Mouse (Mus musculus) ovary, postnatal 36 days (tissue): ENCODE results near the gene Atp5c1.
A peak's percentile ranks its signal among the peaks of the same experiment; 100 is the strongest.

ENCODE experiments used
- DNase-seq: peaks from one replicate; pipeline ENCODE4 v3.0.0; 2022; ENCODE audit warnings: low spot score, mixed read lengths

Atp5c1 gene

GRCm38 (mm10) chr2:10080310-10081010, at the start of gene Atp5c1, which contains the start of gene Kin:
TSS of gene Atp5c1 (minus strand) at chr2:10080510.
TSS of gene Kin (plus strand) at chr2:10080593.
- DNase-seq = peak; percentile 96

GRCm38 (mm10) chr2:10128571-10128970, 48.3 kb upstream of the Atp5c1 start:
- no peak for DNase-seq

- DNase-seq = no peak
These were observed 47.2 kb upstream of the Atp5c1 start for GRCm38 (mm10) chr2:10127471-10127870.

- no peak for DNase-seq
These were observed 45.8 kb upstream of the Atp5c1 start for GRCm38 (mm10) chr2:10126122-10126521.

GRCm38 (mm10) chr2:10121826-10122225, 41.5 kb upstream of the Atp5c1 start:
- no peak for DNase-seq

GRCm38 (mm10) chr2:10119276-10119675, 39.0 kb upstream of the Atp5c1 start:
- DNase-seq = no peak

- no peak for DNase-seq
These were observed 38.4 kb upstream of the Atp5c1 start for GRCm38 (mm10) chr2:10118751-10119150.

- no peak for DNase-seq
These were observed 28.4 kb upstream of the Atp5c1 start for GRCm38 (mm10) chr2:10108535-10109189.

- peak; percentile 41 for DNase-seq
These were observed 20.9 kb upstream of the Atp5c1 start for GRCm38 (mm10) chr2:10101180-10101579.

GRCm38 (mm10) chr2:10100471-10100870, 20.2 kb upstream of the Atp5c1 start:
- no peak for DNase-seq

GRCm38 (mm10) chr2:10098598-10099215, 18.4 kb upstream of the Atp5c1 start:
- peak; percentile 24 for DNase-seq

- no peak for DNase-seq
These were observed 14.2 kb upstream of the Atp5c1 start for GRCm38 (mm10) chr2:10094327-10095100.

GRCm38 (mm10) chr2:10087256-10087850, 7.0 kb upstream of the Atp5c1 start:
- no peak for DNase-seq

GRCm38 (mm10) chr2:10082737-10083136, 2.4 kb upstream of the Atp5c1 start:
- DNase-seq = no peak

GRCm38 (mm10) chr2:10081453-10082080, 1.3 kb upstream of the Atp5c1 start:
- no peak for DNase-seq

GRCm38 (mm10) chr2:10079745-10080309, 483 bp downstream of the Atp5c1 start:
- DNase-seq = no peak

GRCm38 (mm10) chr2:10076675-10077074, 3.6 kb downstream of the Atp5c1 start:
- DNase-seq = no peak

GRCm38 (mm10) chr2:10074470-10074869, 5.8 kb downstream of the Atp5c1 start:
- no peak for DNase-seq

GRCm38 (mm10) chr2:10071751-10072150, 8.6 kb downstream of the Atp5c1 start:
- DNase-seq = no peak

GRCm38 (mm10) chr2:10058836-10059235, 21.5 kb downstream of the Atp5c1 start:
- no peak for DNase-seq

GRCm38 (mm10) chr2:10051996-10052395, 28.3 kb downstream of the Atp5c1 start:
- DNase-seq = no peak
